Mouse (Mus musculus) midbrain, postnatal 0 days (tissue): Measurements from ENCODE around the gene Zmym1. TPM values are rescaled to one million over a fixed set of nuclear protein-coding genes. Genes with fewer than 3 reads are reported as not detected.

Source experiments
- ATAC-seq: fragments of 200-750 bp; cut with Nextera tagmentation; 2 replicates; pipeline ENCODE4 v1.8.0; 2017; ENCODE audit warnings: moderate number of reproducible peaks, mild to moderate bottlenecking, moderate TSS enrichment, moderate library complexity; ENCODE audit not compliant: low FRiP score
- DNase-seq: peaks from one replicate; pipeline ENCODE4 v3.0.0-alpha.2; 2015; ENCODE audit warnings: low spot score
- H3K27ac ChIP-seq: fragments of 300-500 bp; sonication (generic); 2 replicates; pipeline ENCODE4 v1.5.1; 2014; ENCODE audit warnings: low read depth, mild to moderate bottlenecking, low read length, mixed read lengths
- H3K27me3 ChIP-seq: fragments of 300-500 bp; sonication (generic); 2 replicates; pipeline ENCODE4 v1.6.1; 2014; ENCODE audit warnings: low read length, control low read depth, mixed read lengths; ENCODE audit not compliant: insufficient read depth
- H3K36me3 ChIP-seq: fragments of 300-500 bp; sonication (generic); 2 replicates; pipeline ENCODE4 v1.6.1; 2014; ENCODE audit warnings: low read length, control low read depth, mixed read lengths; ENCODE audit not compliant: insufficient read depth
- H3K4me1 ChIP-seq: fragments of 300-500 bp; sonication (generic); 2 replicates; pipeline ENCODE4 v1.6.1; 2014; ENCODE audit warnings: mild to moderate bottlenecking, control low read depth, antibody characterized with exemption, low read length, mixed read lengths; ENCODE audit not compliant: insufficient read depth
- H3K4me2 ChIP-seq: fragments of 300-500 bp; sonication (generic); 2 replicates; pipeline ENCODE4 v1.6.1; 2014; ENCODE audit warnings: low read depth, mild to moderate bottlenecking, low read length, mixed read lengths; ENCODE audit not compliant: poor library complexity, severe bottlenecking
- H3K4me3 ChIP-seq: fragments of 300-500 bp; sonication (generic); 2 replicates; pipeline ENCODE4 v1.5.1; 2014; ENCODE audit warnings: low read depth, mild to moderate bottlenecking, low read length, moderate library complexity
- H3K9ac ChIP-seq: fragments of 300-500 bp; sonication (generic); replicated peaks from 2 replicates; pipeline ENCODE4 v1.6.1; 2014; ENCODE audit warnings: mild to moderate bottlenecking, low read length, moderate library complexity, mixed read lengths; ENCODE audit not compliant: poor library complexity, severe bottlenecking
- H3K9me3 ChIP-seq: fragments of 300-500 bp; sonication (generic); 2 replicates; pipeline ENCODE4 v1.6.1; 2016; ENCODE audit warnings: low read length, control low read depth
- CTCF ChIP-seq: IDR thresholded peaks from 2 replicates; pipeline ENCODE4 v1.5.1; 2016; ENCODE audit warnings: antibody characterized with exemption, mild to moderate bottlenecking
- WGBS: fragments of 180-500 bp; shearing (Covaris S2); extraction: QIAGEN DNeasy Blood & Tissue Kit; methylation state at CpG from one replicate; pipeline ENCODE4 v1.1.7; 2014; 5-methylcytosine and 5-hydroxymethylcytosine counted together
- polyA plus RNA-seq: library from polyadenylated mRNA; unstranded; fragments of >200 nt; fragmentation: Nextera tagmentation; extraction: Ambion mirVana; gene quantifications from 2 replicates; pipeline ENCODE4 v1.2.1, GENCODE M21; 2015
- total RNA-seq: library from RNA; depleted of rRNA; stranded (reverse); fragments of >200 nt; gene quantifications from 2 replicates; pipeline ENCODE4 v1.2.3, GENCODE M21; 2014

The Zmym1 gene
- total and polyA plus RNA-seq, 2 experiments from 2014 or later = 16.8 to 16.9 TPM

DNA sequence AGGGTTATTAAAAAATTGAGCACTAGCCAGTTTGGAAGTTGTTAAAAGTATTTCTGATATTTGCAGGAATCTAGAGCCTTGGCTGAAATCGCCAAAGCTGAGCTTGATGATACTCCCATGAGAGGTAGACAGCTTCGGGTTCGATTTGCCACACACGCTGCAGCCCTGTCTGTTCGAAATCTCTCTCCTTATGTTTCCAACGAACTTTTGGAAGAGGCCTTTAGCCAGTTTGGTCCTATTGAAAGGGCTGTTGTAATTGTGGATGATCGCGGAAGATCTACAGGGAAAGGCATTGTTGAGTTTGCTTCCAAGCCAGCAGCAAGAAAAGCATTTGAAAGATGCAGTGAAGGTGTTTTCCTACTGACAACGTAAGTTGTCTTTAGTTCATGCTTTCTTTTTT is 37.8 kb downstream of the Zmym1 start:
- Histone ChIP-seq H3K27ac (no peak overlapping the region), H3K9me3 (no peaks in the 10 kb centered on the region), H3K4me3 (peak overlapping the region; percentile 97), H3K4me1 (peaks cover 3% of the 10 kb centered on the region; the same call in 1 of the 2 replicates), H3K9ac (peak overlapping the region; percentile 100), H3K36me3 (peaks cover 14% of the 10 kb centered on the region; the same call in 1 of the 2 replicates), H3K4me2 (peak overlapping the region; percentile 88), H3K27me3 (no peaks in the 10 kb centered on the region)
- under 1% methylated on average over 9 of the region's 9 CpGs for WGBS
- TF ChIP-seq CTCF = no peak
- ATAC-seq (no peak), DNase-seq (no peak)

DNA sequence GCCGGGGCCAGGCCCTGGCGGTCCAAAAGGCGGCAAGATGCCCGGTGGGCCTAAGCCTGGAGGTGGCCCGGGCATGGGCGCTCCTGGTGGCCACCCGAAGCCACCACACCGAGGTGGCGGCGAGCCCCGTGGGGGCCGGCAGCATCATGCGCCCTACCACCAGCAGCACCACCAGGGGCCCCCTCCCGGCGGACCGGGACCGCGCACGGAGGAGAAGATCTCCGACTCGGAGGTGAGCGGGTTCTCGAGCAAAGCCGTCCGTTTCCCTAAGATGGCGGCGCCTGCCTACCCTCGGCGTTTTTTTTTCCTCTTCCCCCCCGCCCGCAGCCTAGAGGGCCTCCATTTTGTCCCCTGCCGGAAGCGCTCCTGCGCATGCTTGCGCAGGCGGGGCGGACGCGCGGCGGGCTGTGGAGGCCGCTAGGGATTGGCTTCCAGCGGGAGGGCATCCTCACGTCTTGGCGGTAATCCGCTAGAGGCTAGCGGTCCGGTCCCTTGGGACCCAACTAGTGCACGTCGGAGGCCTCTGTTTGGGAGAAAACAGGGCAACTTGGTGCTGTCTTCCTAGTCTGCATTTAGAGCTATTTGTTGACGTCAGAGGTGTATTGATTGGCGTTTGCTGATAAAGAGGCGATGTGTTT is 38.8 kb downstream of the Zmym1 start:
- under 1% methylated on average over 51 of the region's 53 CpGs for WGBS
- peaks cover 3% of the 10 kb centered on the region; the same call in 1 of the 2 replicates for H3K4me1 ChIP-seq
- peak; percentile 92 for DNase-seq

GRCm38 (mm10) chr4:127021151-127021945 is 39.6 kb downstream of the Zmym1 start, which contains the start of gene Sfpq:
Gene Sfpq (plus strand): TSS chr4:127021324.
- H3K4me2 ChIP-seq = peak within 1 kb of the TSS; percentile 88
- peak within 1 kb of the TSS; percentile 97 for H3K4me3 ChIP-seq
- peaks cover 3% of the 10 kb centered on the region; the same call in 1 of the 2 replicates for H3K4me1 ChIP-seq
- H3K9ac ChIP-seq = peak within 1 kb of the TSS; percentile 100
- no peaks in the 10 kb centered on the region for H3K27me3 ChIP-seq
- under 1% methylated on average over 67 of the region's 87 CpGs for WGBS
- H3K9me3 ChIP-seq = no peaks in the 10 kb centered on the region
- peaks cover under 1% of the 10 kb centered on the region; the same call in 1 of the 2 replicates for H3K36me3 ChIP-seq
- no peak for TF ChIP-seq CTCF
- DNase-seq (peak; percentile 99), ATAC-seq (peak; percentile 96)
- H3K27ac ChIP-seq = peak within 1 kb of the TSS; percentile 98

More for the DNA sequence above, 38.8 kb downstream of the Zmym1 start:
- peak; percentile 78 for ATAC-seq
- H3K4me3 ChIP-seq = peak overlapping the region; percentile 97
- peak; percentile 53 for TF ChIP-seq CTCF
- no peaks in the 10 kb centered on the region for H3K27me3 ChIP-seq
- H3K9ac ChIP-seq = peak overlapping the region; percentile 100
- H3K9me3 ChIP-seq = no peaks in the 10 kb centered on the region
- H3K4me2 ChIP-seq = peak overlapping the region; percentile 88
- peak overlapping the region; percentile 98 for H3K27ac ChIP-seq
- H3K36me3 ChIP-seq = peaks cover 8% of the 10 kb centered on the region; the same call in 1 of the 2 replicates

DNA sequence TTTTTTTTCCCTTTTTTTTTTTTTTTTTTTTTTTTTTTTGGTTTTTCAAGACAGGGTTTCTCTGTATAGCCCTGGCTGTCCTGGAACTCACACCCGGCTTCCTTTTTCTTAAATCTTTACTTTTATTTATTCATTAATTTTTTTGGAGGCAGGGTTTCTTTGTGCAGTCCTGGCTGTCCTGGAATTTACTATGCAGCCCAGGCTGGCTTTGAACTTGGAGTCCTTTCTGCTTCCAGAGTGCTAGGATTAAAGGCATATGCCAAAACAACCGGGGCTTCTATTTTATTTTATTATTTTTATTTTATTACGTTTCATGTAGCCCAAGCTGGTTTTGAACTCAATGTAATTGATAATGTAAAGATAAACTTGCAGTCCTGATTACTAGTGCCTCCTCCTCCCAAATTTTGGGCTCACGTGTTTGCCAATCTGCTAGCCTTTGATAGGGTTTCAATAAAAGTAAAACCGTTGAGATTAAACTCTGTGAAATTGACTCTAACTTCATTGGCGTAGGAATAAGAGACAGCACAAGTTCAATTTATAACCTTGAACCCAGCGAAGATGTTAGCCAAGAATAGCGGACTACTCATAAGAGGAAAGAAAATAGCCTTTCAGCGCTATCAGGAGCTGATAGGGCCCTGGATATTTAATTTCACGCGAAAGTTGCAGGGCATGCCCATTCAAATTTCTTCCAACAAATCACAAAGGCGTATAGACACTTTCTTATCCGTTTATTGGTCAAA is 40.4 kb downstream of the Zmym1 start:
- peak overlapping the region; percentile 97 for H3K4me3 ChIP-seq
- 11% methylated on average over 13 of the region's 13 CpGs for WGBS

GRCm38 (mm10) chr4:127016366-127016765 is 44.6 kb downstream of the Zmym1 start:
- no peaks in the 10 kb centered on the region for H3K27me3 ChIP-seq
- 80% methylated on average over 4 of the region's 4 CpGs for WGBS
- no peak overlapping the region for H3K27ac ChIP-seq
- DNase-seq (no peak), ATAC-seq (no peak)
- no peak for TF ChIP-seq CTCF
- no peaks in the 10 kb centered on the region for H3K4me1 ChIP-seq
- H3K4me2 ChIP-seq = no peak overlapping the region
- H3K4me3 ChIP-seq = no peak overlapping the region
- no peaks in the 10 kb centered on the region for H3K36me3 ChIP-seq
- no peaks in the 10 kb centered on the region for H3K9me3 ChIP-seq
- H3K9ac ChIP-seq = no peak overlapping the region

More for the DNA sequence above, 40.4 kb downstream of the Zmym1 start:
- Histone ChIP-seq H3K27me3 (no peaks in the 10 kb centered on the region), H3K36me3 (no peaks in the 10 kb centered on the region), H3K4me1 (peaks cover 3% of the 10 kb centered on the region; the same call in 1 of the 2 replicates), H3K4me2 (peak overlapping the region; percentile 52), H3K9me3 (no peaks in the 10 kb centered on the region), H3K27ac (no peak overlapping the region), H3K9ac (no peak overlapping the region; the same call in 1 of the 2 replicates)
- ATAC-seq (no peak), DNase-seq (no peak)
- TF ChIP-seq CTCF = no peak
